Mouse (Mus musculus) ES-E14 (cell line): ENCODE measurements around the gene Cherp.

Experiments used
- MAFK ChIP-seq: IDR thresholded peaks from 2 replicates; pipeline ENCODE4 v1.6.1; 2014; ENCODE audit warnings: mild to moderate bottlenecking, low read depth, low read length, inconsistent platforms; ENCODE audit not compliant: insufficient read depth
- ZC3H11A ChIP-seq: IDR thresholded peaks from 2 replicates; pipeline ENCODE4 v1.6.1; 2012; ENCODE audit warnings: low read depth, mild to moderate bottlenecking, inconsistent platforms, low read length, borderline replicate concordance
- ZNF384 ChIP-seq: IDR thresholded peaks from 2 replicates; pipeline ENCODE4 v1.6.1; 2012; ENCODE audit warnings: low read depth, low read length, inconsistent platforms

GRCm38 (mm10) chr8:72491017-72491416, 16.0 kb upstream of the Cherp start:
- TF ChIP-seq MAFK (no peak), ZNF384 (no peak), ZC3H11A (no peak)
